Comparison of ENCODE assay signal across 35 mouse cellular contexts in genomic region chr4:138582446-138582845, GRCm38 (mm10). TPM values are rescaled to one million over a fixed set of nuclear protein-coding genes. Genes with fewer than 3 reads are reported as not detected.
DNase-seq lines count a peak whose midpoint lies in the region; ATAC-seq and TF ChIP-seq lines count a peak whose summit lies in the region.
"Had no signal": no experiment of that assay in that cellular context is flagged by ENCODE, and none has a peak within 500 bp of the region (broad histone marks: within the 10 kb centered on the region; RNA-seq: fewer than 3 reads in every experiment).

No protein-coding gene starts in this region.

- TF ChIP-seq CTCF in forebrain, postnatal 0 days (IDR thresholded peaks at IDR 0.05; ENCODE audit: low read depth): no peak
- no peak for TF ChIP-seq CTCF in left cerebral cortex, adult 2 months (IDR thresholded peaks at IDR 0.05)

- ATAC-seq in forebrain, postnatal 0 days: no peak
- ATAC-seq: forebrain, embryonic 13.5 days; forebrain, embryonic 16.5 days; hindbrain, postnatal 0 days; inflammation-experienced regulatory T-cells, adult 6 months had no signal

- DNase-seq in forebrain, postnatal 0 days: peak; percentile 43
- no peak for DNase-seq in forebrain, embryonic 10.5 days (ENCODE audit: extremely low spot score, low spot score)
- DNase-seq in left cerebral cortex, adult 2 months (ENCODE audit: extremely low spot score in 1 of 2, low spot score in 2 of 2): no peak
- no peak for DNase-seq in left cerebral cortex, postnatal 36 days (ENCODE audit: low spot score in 2 of 2)
- peak; percentile 28 for DNase-seq in right cerebral cortex, adult 18-20 months
- no peak for DNase-seq in right cerebral cortex, postnatal 4 days
- DNase-seq in c-Kit-positive CD71-positive TER-119-positive erythroid progenitor cells, embryonic 14.5 days (ENCODE audit: low spot score): no peak
- no peak for DNase-seq in cerebellum, adult 8-10 months
- DNase-seq: adrenal gland, postnatal 10 days; adrenal gland, postnatal 36 days; cerebellum, adult 18-20 months; cerebellum, adult 9-11 months; cerebellum, postnatal 25 days; embryo, embryonic 11 days; gastrocnemius, postnatal 10 days; gastrocnemius, postnatal 36 days; heart, adult 2 months; heart, postnatal 14 days; heart, postnatal 4 days had no signal

- H3K4me3 ChIP-seq in forebrain, postnatal 0 days (ENCODE audit: low read depth, low read length): no peak overlapping the region
- no peak overlapping the region for H3K4me3 ChIP-seq in forebrain, embryonic 10.5 days
- no peak overlapping the region for H3K4me3 ChIP-seq in left cerebral cortex, adult 2 months
- H3K4me3 ChIP-seq: embryonic facial prominence, embryonic 10.5 days; embryonic facial prominence, embryonic 13.5 days; erythroblast, embryonic 14.5 days; forebrain, embryonic 13.5 days; heart, adult 2 months; heart, embryonic 10.5 days; heart, embryonic 13.5 days had no signal

- H3K4me1 ChIP-seq in forebrain, postnatal 0 days (ENCODE audit: insufficient read depth): no peaks in the 10 kb centered on the region
- H3K4me1 ChIP-seq in forebrain, embryonic 10.5 days: peaks cover 22% of the 10 kb centered on the region
- H3K4me1 ChIP-seq: embryonic facial prominence, embryonic 13.5 days; forebrain, embryonic 13.5 days; heart, embryonic 13.5 days had no signal

- H3K27me3 ChIP-seq in forebrain, postnatal 0 days (ENCODE audit: insufficient read depth, low read length): no peaks in the 10 kb centered on the region
- no peaks in the 10 kb centered on the region for H3K27me3 ChIP-seq in forebrain, embryonic 10.5 days (ENCODE audit: poor library complexity, severe bottlenecking)
- H3K27me3 ChIP-seq: forebrain, embryonic 13.5 days; Patski had no signal

- H3K9me3 ChIP-seq in forebrain, postnatal 0 days (ENCODE audit: low read length): no peaks in the 10 kb centered on the region
- no peaks in the 10 kb centered on the region for H3K9me3 ChIP-seq in forebrain, embryonic 10.5 days
- H3K9me3 ChIP-seq: embryonic facial prominence, embryonic 10.5 days; embryonic facial prominence, embryonic 13.5 days; forebrain, embryonic 13.5 days; heart, embryonic 10.5 days; heart, embryonic 13.5 days had no signal

- intact Hi-C loops in left cerebral cortex, adult 2 months (cut with DNase I): loop anchor here (1.0 to 5.0 kb wide), 3 partner anchors 80 to 142 kb away; partner anchors contain the start of gene Pla2g2c
- intact Hi-C loops in left cerebral cortex, postnatal 36 days (cut with DNase I): loop anchor here (5.0 kb wide), 2 partner anchors 75 to 100 kb away; no protein-coding TSS in a partner anchor

- no peak overlapping the region for H3K27ac ChIP-seq in forebrain, postnatal 0 days (ENCODE audit: low read depth, low read length)
- no peak overlapping the region for H3K27ac ChIP-seq in forebrain, embryonic 10.5 days
- peak overlapping the region; percentile 83 for H3K27ac ChIP-seq in left cerebral cortex, adult 2 months
- H3K27ac ChIP-seq: embryonic facial prominence, embryonic 10.5 days; embryonic facial prominence, embryonic 13.5 days; forebrain, embryonic 13.5 days; heart, adult 2 months; heart, embryonic 10.5 days; heart, embryonic 13.5 days; hindbrain, embryonic 14.5 days; hindbrain, postnatal 0 days had no signal

- H3K36me3 ChIP-seq in forebrain, postnatal 0 days (ENCODE audit: insufficient read depth): no peaks in the 10 kb centered on the region
- no peaks in the 10 kb centered on the region for H3K36me3 ChIP-seq in forebrain, embryonic 10.5 days (replicated peaks)
- H3K36me3 ChIP-seq: embryonic facial prominence, embryonic 10.5 days; embryonic facial prominence, embryonic 13.5 days; heart, embryonic 10.5 days; heart, embryonic 13.5 days had no signal

- H3K9ac ChIP-seq in forebrain, postnatal 0 days: no peak overlapping the region
- H3K9ac ChIP-seq: embryonic facial prominence, embryonic 13.5 days; forebrain, embryonic 13.5 days; heart, embryonic 13.5 days; hindbrain, embryonic 14.5 days had no signal

- H3K4me2 ChIP-seq in forebrain, postnatal 0 days (ENCODE audit: low read depth): no peak overlapping the region
- H3K4me2 ChIP-seq: embryonic facial prominence, embryonic 13.5 days; forebrain, embryonic 13.5 days; heart, embryonic 13.5 days; hindbrain, embryonic 14.5 days had no signal

- 55% methylated on average over 4 of the region's 4 CpGs for WGBS in forebrain, postnatal 0 days
- 83% methylated on average over 4 of the region's 4 CpGs for WGBS in forebrain, embryonic 10.5 days

RNA-seq across cellular contexts. Expression of gene Vwa5b1, which starts 53.2 kb away (rescaled TPM):
- 4.0 and 9.2 TPM in 2 replicates for total RNA-seq in forebrain, postnatal 0 days (2014; rRNA removed)
- 0.65 and 1.5 TPM in 2 replicates for polyA plus RNA-seq in forebrain, postnatal 0 days (2015; fragmentation: Nextera tagmentation; extraction: Ambion mirVana)
- polyA plus RNA-seq in forebrain, embryonic 10.5 days (2016; fragmentation: Nextera tagmentation; extraction: Ambion mirVana): 0.17 and 0.43 TPM in 2 replicates
- total RNA-seq in left cerebral cortex, adult 2 months (2021): 1 to 10 TPM; 4.9 to 6.0 TPM
- total RNA-seq in left cerebral cortex, postnatal 36 days (2021): 1 to 10 TPM; 4.9 to 5.0 TPM
- total RNA-seq: adrenal gland, adult 18-20 months; adrenal gland, postnatal 36 days; common myeloid progenitor, adult 5-6 weeks; ES-E14; gastrocnemius, adult 18-20 months; gastrocnemius, postnatal 10 days; gastrocnemius, postnatal 36 days; granulocyte monocyte progenitor cell, adult 5-6 weeks; heart, adult 2 months; heart, postnatal 14 days; heart, postnatal 4 days had no signal
- polyA plus RNA-seq: erythroblast, embryonic 14.5 days; heart, adult 2 months; heart, embryonic 13.5 days; inflammation-experienced regulatory T-cells, adult 6 months had no signal

Comparison
In these comparisons a context has a peak if more than half of its experiments do, and no peak if none do; other contexts are left out.
1. DNase-seq: peak in forebrain, postnatal 0 days (single experiment) and right cerebral cortex, adult 18-20 months (single experiment); none in forebrain, embryonic 10.5 days (single experiment), left cerebral cortex, adult 2 months (0 of 2), left cerebral cortex, postnatal 36 days (0 of 2), right cerebral cortex, postnatal 4 days (single experiment), c-Kit-positive CD71-positive TER-119-positive erythroid progenitor cells, embryonic 14.5 days (single experiment) and cerebellum, adult 8-10 months (single experiment).